Mouse (Mus musculus): ENCODE measurements around the gene Rab3ip.

The Rab3ip gene

DNA sequence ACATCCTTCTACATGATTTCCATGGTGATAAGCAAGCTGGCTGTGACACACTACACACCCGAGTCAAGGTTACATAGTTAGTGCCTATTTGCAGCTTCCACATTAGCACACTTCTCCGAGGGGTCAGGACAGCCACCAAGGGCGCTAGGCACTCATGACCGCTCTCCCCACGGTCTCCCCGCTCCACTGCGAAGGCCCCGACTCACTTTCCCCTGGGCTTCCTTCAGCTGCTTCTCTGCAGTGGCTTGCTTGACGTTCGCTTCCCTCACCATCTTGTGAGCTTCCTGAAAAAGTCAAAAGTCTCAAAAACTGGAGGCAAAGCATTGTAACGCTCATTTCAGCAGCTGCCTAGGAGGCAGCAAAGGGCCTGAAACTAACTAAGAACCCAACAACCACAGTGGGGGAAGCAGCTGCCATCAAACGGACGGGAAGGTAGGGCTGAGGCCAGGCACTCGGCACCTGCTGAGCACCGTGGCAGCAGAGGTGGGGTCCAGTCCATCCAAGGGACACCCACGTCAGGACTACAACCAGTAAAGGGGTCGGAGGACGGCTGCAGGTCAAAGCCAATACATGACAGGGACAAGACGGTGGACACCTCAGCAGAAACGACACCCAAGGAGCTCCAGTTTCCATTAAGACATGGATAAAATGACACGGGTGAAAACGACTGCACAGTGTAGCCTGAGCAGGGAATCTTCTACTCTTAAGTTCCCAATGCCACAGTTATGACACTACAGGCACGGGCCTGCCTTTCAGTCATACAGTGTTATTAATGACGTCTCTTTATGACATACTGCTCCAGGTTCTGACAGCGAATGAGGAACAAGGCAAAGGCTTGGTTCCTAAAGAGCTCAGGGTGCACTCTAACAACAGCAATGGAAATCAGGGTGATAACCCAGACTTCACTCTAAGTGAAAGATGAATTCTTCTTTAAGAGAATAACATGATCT lies 30.9 kb downstream of the Rab3ip start:
- no peak for DNase-seq

DNA sequence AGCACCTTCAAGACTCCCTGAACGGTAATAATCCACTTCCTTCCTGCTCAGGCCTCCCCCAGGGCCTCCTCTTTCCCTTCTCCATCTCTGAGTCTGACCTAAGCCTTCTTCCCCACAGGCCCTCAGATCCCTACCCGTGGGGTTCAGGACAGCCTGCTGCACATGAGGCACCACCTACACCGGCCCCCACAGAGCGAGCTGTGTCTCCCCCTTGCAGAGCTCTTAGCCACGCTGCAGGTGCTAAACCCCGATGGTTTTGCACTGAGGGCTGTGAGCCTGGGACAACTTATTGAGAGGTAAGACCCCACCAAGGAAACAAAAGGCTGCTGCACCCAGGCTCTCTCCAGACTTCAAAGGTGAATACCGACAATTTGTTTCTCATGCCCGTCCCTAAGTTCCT lies 34.0 kb downstream of the Rab3ip start:
- no peak for DNase-seq

DNA sequence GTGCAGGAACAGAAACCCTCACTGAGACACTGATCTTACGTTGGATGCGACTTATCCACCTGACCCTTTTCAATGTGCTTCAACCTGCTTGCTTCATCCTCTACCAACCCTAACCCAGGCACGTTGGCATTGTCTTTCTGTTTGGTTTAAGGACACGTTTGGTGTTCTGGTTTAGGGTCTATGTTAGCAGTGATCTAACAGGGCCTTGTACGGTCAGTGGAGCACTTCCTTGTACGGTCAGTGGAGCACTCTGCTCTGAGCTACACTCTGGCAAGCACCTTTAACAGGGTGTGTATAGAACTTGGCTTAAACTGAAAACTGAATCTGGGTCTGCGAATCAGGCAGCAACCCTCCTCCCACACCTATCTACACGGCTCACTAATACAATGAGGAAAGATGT lies 35.3 kb downstream of the Rab3ip start:
- no peak for DNase-seq

DNA sequence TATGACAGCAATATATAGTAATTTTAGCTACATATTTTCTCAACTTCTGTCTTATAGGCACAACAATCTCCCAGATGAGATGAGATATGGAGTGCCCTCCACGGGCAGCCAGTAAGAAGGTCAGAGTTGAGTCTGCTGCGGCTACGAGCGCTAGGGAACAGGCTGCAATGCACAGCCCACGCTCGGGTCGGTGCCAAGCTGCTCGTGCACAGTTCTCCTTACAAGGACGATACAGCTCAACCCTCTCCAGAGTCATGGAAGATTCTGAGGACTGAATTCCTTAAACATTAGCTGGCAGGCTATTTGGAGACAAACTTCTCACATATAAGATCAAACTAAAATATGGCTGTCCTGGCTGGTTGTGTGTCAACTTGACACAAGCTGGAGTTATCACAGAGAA lies 36.0 kb downstream of the Rab3ip start:
- no peak for DNase-seq

DNA sequence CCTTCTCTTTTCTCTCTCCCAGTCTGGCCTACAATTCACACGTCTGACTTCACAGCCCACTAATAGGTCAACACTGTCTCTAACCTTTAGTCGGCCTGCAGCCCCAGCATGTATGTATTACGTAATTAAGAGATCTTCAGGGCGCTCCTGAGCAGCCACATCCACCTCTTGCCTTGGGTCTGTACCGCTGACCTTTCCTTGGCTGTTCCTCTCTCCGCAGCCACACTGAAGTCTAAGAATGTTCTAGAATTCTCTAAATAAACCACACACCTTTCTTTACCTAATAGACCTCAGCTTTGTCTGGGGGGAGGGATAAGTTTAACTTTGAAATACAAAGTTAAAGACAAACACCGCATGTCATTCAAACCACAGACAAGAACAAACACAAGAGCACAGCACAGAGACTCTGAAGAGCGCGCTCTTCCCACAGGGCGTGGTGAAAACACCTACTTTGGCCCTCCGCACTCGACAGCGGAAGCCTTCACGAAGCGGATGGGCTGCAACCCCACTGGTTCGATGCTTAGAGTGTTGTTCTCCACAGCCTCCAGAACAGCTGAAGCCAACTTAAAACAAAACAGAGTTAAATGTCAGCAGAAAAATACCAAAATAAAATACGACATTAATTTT lies 36.8 kb downstream of the Rab3ip start:
- DNase-seq, result no peak

DNA sequence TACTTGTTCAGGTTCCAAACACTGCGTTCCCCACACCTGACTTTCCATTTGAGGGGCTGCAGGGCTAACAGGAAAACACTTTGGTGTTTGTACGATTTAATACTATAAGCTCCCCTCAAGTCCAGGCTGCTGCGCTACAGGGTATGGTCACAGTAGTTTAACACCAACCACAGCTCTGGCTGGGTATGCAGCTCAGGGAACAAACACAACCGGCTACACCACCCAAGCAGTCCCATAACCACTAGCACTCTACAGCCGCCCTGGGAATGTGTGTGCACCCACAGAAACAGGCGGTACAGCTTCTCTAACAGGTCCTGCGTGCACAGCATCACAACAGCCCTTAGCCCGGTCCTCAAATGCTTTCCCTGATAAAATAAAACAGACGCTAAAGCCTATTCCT lies 37.7 kb downstream of the Rab3ip start:
- DNase-seq, result no peak

DNA sequence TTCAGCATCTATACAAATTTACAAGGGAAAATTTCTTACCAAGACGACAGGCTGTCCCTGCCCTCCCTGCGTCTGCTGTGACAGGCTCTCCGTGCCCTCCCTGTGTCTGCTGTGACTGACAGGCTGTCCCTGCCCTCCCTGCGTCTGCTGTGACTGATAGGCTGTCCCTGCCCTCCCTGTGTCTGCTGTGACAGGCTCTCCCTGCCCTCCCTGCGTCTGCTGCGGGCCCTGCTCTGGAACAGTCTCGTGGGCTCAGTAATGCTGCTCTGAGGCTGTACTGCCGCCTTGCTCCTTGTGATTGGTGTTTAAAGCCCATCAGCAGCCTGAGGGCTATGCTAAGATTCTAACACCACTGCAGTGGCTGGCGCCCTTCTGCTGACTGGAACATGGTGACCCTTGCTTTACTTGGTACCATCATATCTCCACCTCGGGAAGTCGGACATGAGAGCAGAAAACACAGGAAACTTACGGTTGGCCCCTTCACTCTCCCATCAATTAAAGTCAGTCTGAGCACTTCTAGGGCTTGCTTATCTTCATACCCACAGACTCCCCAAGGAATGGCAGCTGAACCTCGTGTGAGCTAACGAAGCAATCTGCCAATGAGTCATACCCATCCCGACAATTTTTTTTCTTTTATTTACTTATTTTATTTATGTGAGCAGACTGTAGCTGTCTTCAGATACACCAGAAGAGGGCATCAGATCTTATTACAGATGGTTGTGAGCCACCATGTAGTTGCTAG lies 41.5 kb downstream of the Rab3ip start:
- DNase-seq, result peak; percentile 90

DNA sequence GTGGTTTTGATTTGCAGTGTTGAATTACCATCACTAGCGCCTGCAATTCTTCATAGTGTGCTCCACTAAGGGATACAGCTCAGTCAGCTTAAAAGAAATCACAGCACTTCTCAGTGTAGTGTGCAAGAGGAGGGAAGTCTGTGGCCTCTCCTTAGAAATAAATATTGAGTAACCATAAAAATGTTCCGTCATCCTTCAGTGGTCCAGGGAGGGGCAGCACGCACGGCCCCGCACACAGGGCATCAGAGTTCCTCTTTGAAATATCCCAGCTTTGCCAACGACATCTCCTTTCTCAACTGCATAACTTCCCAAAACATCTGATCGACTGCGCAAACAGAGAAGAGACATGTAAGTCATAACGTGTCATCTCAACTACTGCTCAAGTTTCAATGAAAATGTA lies 43.8 kb downstream of the Rab3ip start:
- DNase-seq, result no peak

DNA sequence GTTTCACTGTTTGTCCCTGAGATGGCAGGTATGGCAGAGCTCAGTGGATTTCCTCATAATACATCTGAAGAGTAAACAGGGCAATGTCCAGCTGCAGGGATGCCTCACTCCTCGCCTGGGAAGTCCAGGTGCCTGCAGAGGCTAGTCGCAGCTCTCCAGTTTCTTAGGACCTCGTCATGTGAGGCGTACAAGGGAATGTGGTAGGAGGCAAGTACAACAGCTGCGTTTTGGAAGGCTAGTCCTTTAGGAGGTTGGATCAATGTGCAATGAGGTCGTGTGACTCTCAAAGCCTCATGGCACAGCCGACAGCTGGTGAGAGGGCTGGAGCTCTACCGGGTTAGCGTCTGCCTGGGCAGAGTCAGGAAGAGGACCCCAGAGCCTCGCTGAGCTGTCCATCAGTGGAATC lies 46.1 kb downstream of the Rab3ip start:
- DNase-seq, result no peak

DNA sequence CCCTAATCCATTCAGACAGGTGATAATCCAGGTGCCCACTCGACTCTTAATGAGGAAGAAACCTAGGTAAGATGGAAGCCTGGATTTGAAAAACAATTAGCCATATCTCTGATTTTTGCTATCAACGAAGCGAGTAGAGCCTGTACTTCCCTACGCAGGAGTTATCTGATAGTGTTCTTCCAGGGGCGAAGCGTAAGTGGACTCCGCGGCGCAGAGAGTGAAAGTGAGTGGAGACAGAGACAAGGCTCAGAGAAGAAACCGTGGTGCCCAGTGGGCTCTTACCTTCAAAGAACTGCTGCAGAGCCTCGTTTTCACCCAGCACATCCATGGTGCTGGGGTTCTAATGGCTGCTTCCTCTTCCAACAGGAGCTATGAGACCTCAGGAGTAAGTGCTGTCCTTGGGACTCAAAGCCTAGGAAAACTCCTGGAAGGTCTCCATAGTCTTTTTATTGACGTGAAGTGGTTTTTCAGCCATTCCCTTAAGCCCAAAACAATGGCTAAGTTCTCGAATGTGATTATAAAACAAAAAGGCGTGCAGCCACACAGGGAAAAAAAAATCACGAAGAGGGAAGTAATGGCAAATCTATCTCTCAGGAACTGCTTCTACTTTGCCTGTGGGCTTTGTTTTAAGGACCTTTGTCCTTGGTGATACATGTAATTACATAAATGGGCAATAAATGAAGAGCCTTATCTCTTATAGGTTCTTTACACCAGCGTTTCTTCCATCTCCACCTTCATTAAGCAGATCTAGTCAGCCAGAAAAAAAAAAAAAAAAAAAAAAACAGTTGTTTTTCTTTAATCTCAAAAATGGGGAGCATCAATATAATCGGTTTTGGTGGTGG lies 54.0 kb downstream of the Rab3ip start, which contains the start of gene Myrfl:
Myrfl (minus strand) TSS at position 584 of the 842 bp plus-strand sequence.
- no peak for DNase-seq

DNA sequence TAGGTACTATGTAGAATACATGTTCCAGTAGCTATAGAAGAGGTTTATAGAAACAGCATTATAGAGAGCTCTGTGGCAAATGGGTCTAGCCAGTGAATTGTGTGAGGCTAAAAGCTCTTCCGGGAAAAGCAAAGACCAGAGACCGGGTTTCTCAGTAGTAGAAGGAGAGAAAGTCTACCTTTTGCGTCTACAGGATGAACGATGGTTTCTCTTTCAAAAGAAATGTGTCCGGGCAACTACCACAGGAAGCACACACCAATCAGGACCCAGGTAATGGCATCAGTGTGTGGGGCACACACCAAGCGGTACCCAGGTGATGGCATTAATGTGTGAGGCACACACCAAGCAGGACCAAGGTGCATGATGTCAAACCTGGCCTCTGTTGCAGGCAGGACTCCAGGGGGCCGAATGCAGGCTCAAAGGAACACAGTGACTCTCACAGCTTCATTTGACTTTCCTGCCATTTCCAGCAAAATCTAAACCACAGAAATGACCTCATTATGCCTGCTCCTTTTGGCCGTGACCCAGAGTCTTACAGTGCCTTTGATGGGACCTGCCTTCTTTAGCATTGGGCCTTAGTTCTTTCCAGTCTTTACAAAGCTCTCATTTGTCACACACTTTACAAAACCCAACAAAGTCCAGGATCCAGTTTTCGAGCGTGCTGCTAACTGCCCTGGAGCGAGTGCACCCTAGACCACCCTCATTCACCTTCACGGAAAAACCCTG lies 55.3 kb downstream of the Rab3ip start:
- no peak for DNase-seq

GRCm38 (mm10) chr10:116894540-116894939 lies 56.0 kb downstream of the Rab3ip start:
- DNase-seq, result no peak

DNA sequence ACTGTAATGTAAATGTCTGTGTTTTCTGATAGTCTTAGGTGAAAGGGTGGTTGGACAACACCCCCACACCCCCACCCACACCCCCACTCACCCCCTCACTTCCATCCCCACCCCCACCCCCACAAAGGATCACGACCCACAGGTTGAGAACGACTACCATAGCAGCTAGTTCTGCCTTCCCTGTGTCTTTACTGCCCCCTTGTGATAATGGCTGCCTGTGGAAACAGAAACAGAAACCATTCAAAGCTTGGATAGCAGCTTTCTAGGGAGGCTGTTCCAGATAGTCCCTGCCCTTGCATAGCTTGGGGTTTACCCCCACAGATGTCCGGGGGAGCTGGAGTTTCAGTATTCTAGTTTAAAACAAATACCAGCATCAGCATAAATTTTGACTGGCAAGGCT lies 56.8 kb downstream of the Rab3ip start:
- DNase-seq, result no peak

DNA sequence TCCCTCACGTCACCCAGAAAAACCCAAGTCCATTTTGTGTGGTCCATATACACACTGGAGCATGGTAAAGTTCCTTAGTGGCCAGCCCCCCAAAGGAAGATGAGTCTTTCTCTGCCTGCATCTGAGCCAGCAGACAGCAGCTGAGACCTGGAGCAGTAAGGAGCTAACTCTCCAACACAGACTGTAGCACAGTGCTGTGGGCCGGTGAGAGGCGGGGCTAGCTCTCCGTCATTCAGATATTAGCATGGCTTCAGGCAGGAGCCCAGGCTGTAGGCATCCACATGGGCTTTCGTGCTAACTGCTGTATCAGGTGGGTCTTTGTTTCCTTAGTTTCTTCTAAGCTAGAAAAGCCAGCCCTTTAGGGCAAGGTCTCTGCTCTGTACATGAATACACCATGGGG lies 60.0 kb downstream of the Rab3ip start:
- DNase-seq, result no peak

DNA sequence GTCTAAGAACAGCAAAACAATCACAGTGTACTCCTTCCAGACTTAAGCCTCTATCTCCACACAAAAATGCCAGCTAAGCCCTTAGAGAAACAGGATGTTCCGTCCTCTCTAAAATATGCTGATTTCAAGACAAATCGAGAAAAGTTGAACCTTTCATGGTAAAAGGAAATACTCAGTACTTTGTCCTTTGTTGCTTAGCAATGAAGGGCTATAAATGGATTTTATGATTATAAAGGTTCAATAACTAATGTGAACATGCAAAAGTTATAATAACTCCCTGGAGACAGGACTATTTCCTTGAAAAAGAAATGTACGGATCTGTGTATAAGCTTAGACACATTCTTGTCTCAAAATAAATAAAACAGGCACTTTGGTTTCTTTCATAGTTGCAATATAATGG lies 66.0 kb downstream of the Rab3ip start:
- no peak for DNase-seq

GRCm38 (mm10) chr10:116883531-116883930 lies 67.0 kb downstream of the Rab3ip start:
- DNase-seq, result no peak

- no peak for DNase-seq
Measured at GRCm38 (mm10) chr10:116877436-116877835, 73.1 kb downstream of the Rab3ip start.

DNA sequence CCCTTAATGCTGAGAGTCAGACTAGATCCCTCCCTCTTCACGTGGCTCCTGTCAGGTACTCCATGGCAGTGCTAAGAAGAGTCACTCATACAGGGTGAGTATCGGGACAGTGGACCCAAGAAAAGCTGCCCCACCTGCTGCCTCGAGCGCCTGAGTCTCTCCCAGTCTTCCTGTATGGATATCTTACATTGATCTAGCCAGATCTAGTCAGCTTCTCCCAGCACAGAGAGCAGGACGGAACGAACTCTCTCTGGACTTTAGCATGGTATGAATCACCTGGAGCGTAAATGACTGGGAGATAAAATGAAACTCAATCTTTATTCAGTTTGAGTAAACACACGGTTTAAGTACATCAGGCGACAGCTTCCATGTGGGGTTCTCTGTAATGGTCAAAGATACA lies 76.1 kb downstream of the Rab3ip start:
- DNase-seq, result no peak

DNA sequence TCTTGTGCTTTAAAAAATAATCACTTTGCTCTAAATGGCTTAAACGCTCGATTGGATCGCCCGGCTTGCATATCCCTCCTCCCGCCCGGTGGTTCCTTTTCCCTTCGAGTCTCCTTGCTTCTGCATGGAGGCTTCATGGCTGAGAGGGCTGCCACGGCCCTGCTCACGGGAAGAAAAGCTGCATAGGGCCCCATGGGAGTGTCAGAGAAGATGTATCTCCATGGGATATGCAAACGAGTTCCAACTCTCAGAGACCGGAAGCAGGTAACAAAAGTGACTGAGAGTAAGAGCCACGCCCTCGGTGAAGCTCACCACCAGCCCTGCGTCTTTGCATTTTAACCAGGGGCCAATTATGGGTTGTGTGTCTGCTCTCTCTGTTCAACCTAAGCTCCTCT lies 78.6 kb downstream of the Rab3ip start:
- no peak for DNase-seq

DNA sequence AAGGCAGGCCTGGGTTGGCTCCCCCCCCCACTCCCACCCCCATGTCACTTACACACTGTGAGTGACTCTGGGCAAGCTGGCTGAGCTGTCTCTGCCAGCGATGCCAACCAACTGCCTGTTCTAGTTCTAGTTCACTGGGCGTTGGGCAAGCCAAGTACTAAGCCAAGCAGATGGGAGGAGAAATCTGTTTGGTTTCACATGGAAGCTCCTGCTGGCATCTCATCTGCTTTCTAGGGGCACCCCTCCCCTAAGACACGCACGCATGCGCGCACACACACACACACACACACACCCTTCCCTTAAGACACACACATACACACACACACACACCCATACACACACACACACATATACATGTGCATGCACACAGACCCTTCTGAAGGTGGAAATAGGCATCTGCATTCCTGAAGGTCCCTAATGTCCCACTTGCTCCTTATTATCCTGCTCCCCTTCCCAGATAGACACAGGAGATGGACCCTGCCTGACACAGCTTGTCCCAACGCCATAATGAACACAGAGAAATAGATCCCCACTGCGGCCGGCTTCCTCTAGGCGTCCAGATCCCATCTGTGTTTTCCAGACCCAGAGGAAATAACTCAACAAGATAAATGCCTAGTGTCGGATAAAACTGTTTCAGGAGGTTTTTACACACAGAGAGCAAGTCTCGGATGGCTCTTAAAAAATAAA lies 79.1 kb downstream of the Rab3ip start:
- DNase-seq, result no peak

DNA sequence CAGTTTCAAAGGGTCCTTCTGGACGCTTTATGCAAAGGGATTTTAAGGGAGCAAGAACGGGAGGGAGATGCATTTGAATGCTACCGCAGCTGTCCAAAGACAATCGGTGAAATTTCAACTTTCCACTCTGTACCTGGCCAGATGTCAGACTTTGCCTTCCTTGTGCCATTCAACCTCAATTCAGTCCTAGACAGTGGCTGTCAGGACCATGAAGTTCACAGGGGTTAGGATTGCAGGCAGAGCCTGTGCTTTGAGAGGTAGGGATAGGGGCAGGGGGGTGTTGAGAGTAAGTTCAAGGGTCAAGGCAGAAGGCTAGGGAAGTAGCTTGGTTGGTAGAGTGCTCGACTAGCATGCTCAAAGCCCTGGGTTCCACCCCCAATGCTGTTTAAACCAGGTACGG lies 79.8 kb downstream of the Rab3ip start:
- no peak for DNase-seq

All from liver (tissue).